Mouse (Mus musculus): ENCODE data around the gene AC140267.1. TPM values are rescaled to one million over a fixed set of nuclear protein-coding genes. Genes with fewer than 3 reads are reported as not detected.
A peak's percentile ranks its signal among the peaks of the same experiment; 100 is the strongest.

The AC140267.1 gene
- total RNA-seq, 2 experiments from 2014 or later, result 18.7 to 25.4 TPM

DNA sequence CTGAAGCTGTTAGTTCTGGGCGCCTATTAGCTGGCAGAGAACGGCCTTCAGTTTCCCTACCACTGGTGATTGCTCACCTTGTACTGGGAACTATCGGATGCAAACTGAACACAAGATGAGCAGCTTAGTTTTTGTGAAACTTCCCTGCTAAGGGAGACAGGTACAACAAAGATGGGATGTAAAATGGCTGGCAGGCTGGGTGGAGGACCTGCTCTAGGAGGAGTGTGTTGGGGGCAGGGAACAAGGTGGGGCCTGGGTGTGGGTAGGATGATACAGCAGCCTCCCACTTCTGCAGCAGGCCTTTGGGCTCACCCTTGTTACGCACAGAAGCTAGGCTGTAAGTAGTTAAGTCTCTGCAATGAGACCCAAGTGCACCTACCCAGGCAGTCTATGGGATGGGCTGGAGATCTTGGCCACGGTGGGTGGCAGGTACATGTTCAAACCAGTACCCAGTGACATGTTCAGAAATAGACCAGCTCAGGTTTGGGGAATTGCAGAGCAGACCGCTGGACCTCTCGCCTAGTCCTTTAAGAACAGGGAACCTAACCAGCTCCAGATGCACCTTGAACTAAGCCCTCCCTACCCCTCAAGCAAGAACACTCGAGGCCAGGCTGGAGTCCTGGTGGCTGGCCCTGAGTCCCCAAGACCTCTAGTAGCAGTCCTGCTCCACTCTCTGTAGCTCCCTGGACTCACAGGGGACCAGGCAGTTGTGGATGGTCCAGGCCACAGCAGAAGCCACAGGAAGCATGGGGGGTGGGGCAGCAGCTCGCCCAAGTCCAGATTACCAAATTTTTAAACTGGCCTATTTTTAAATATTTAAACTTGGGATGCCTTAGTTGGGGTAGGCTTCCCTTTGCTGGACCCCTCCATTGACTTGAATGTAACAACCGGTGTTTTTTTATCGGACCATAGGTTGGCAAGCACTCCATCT is 22.9 kb downstream of the AC140267.1 start:
- no peak for DNase-seq (ENCODE audit: low spot score in 2 of 2)
- intact Hi-C loops (cut with DNase I), result no loop called here

DNA sequence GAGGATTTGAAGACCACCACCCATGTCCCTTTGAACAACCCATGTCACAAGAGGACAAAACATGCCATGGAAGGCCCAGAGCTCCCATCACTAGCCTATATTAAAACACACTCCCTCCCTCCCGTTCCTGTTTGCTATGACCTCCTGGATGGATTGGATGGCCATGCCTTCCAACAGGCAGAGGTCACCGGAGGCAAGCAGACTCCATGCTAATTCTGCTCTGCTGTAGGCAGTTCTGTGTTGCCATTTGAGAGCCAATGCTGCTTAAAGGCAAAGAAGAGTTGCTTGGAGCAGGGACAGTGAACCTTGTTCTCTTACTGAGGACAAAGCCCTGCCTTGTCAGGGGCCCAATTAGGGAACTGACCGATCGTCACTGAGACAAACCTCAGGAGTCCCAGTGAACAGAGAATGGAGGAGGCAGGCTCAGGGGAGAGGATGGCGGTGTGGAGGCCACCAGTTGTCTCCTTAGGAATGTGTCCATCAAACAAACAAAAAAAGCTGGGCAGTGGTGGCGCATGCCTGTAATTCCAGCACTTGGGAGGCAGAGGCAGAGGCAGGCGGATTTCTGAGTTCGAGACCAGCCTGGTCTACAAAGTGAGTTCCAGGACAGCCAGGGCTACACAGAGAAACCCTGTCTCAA is 23.9 kb downstream of the AC140267.1 start:
- intact Hi-C loops (cut with DNase I), result no loop called here
- no peak for DNase-seq (ENCODE audit: low spot score in 2 of 2)

DNA sequence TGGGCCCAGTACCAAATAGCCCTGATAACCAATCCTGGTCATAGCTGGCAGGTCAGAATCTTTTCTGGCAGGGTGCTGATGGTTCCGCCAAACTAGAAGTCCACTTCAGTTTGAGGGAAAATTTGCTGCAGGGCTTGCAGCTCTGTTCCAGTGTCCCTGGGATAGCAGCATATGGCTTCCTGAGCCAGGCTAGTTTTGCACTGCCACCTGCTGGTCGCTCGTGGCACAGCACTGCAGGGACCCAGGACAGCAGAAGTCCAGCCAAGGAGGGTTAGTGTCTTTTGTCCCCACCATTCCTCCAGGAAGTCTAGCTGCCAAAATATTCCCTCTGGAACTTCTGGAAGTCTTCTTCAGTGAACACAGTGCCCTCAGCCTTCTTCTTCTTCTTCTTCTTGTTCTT is 25.0 kb downstream of the AC140267.1 start:
- peak; percentile 82 to 88 for DNase-seq (ENCODE audit: low spot score in 2 of 2)
- intact Hi-C loops (cut with DNase I), result no loop called here

DNA sequence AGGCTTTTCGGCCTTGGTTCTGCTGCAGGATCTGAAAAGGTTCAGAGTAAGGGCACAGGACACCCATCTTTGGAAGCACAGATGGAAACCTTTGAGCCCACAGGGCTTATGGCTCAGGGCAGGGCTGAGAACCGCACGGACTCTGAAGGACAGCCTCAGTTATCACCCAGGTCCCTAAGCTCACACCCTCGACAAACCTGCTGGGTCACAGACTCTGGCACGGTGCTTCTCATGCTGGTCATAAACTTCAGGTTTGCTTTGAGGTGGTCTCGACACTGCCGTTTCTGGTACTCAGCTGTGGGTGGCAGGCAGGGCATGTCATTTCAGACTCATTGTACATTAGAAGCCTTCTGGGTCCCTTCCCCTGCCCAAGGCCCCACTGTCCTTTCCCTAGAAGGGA is 25.5 kb downstream of the AC140267.1 start:
- intact Hi-C loops (cut with DNase I), result no loop called here

DNA sequence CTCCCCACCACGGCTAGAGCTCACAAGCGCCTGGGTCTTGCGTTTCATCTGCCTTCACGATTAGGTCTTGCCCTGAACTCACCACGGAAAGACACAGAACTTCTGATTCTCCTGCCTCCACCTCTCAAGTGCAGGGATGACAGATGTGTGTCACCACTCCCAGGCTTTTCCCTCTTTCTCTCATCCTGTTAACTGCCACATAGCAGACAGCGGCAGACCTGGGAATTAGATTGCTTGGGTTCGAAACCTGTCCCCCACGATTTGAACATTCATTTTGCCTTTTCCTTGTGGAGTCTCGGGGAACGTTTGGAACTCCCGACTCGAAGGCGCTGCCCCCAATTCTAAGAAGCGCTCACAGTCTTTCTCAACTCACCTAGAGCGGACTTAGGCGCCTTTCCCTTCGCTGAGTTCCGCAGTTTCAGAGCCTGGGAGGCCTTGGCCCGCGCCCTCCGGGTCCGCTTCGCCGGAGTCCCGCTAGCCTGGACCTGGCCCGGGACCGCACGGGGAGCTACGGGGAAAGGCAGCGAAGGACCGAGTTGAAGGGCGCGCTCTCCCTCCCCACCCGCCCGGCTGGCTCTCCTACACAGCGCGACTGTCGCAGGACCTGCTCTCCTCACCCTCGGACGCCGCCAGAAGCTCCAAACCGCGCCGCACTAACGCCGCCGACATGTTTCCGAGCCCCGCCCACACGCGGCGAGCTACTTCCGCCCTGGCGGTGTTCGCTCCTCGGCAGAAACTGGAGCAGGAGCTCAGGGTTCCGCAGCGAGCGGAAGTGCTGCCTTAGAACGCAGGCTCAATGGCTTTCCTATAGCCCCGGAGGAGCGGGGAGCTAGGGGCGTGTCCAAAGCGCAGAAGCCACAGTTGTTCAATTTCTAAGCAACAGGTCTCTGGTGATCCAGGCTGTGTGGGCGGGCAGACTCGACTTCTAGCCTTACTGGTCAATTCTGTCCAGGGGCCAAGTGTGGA is 28.3 kb downstream of the AC140267.1 start, which contains the start of gene Rps19bp1:
TSS of gene Rps19bp1 (minus strand) at position 706 of the 966 bp plus-strand sequence.
- intact Hi-C loops (cut with DNase I), result loop anchor here (2.0 kb wide), 1 partner anchor 441 kb away; no protein-coding TSS in a partner anchor
- peak; percentile 90 to 91 for DNase-seq (ENCODE audit: low spot score in 2 of 2)

More for the DNA sequence above, 25.5 kb downstream of the AC140267.1 start:
- no peak for DNase-seq (ENCODE audit: low spot score in 2 of 2)

GRCm38 (mm10) chr15:80266281-80266680 is 30.6 kb downstream of the AC140267.1 start:
- intact Hi-C loops (cut with DNase I), result loop anchor here (2.0 kb wide), 1 partner anchor 431 kb away; no protein-coding TSS in a partner anchor
- DNase-seq (ENCODE audit: low spot score in 2 of 2), result peak; percentile 91 to 92

DNA sequence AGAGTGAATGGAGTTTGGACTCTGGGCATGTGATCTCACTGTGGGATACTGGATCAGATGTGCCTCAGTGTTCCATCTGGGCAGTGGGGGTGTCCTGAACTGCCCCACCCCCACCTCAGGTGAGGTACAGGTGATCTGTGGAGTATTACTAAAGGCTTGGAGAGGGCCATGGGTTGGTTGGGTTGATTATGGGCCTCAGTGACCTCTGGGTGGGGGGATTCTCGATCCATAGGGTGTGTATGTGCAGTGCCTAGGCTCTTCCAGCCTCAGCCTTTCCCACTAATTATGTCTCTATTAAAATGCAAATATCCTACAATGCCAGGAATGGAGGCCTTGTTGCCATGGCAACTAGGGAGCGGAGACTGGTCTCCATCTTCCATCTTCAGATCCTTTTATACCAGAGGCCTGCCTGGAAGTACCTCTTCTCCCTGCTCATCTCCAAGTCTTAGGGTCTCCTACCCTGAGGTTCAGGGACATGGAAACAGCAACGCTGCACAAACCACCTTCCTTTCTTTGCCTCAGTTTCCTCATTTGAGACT is 36.3 kb downstream of the AC140267.1 start:
- intact Hi-C loops (cut with DNase I), result no loop called here
- no peak for DNase-seq (ENCODE audit: low spot score in 2 of 2)

DNA sequence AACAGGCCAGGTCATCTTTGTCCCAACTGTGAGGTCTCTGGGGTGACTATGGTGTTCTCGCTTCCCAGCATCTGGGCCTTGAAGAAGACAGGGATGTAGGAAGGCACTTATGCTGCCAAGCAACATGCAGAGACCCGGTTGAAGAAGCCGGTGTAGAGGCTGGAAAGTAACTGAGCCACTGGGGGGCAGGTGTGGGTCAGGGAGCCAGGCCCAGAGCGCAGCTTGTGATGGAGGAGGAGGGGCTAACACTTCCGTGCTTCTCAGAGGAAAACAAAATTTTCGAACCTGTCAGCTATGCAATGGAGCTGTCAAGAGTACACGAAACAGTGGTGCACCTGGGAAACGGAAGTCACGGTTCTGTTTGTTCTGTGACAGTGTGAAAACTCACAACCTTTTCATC is 41.5 kb downstream of the AC140267.1 start:
- no peak for DNase-seq (ENCODE audit: low spot score in 2 of 2)
- intact Hi-C loops (cut with DNase I), result no loop called here

GRCm38 (mm10) chr15:80277625-80278024 is 42.0 kb downstream of the AC140267.1 start:
- intact Hi-C loops (cut with DNase I), result no loop called here
- no peak for DNase-seq (ENCODE audit: low spot score in 2 of 2)

- intact Hi-C loops (cut with DNase I), result no loop called here
- DNase-seq (ENCODE audit: low spot score in 2 of 2), result peak; percentile 83 to 86
Observed at GRCm38 (mm10) chr15:80278121-80278759, 42.6 kb downstream of the AC140267.1 start.

DNA sequence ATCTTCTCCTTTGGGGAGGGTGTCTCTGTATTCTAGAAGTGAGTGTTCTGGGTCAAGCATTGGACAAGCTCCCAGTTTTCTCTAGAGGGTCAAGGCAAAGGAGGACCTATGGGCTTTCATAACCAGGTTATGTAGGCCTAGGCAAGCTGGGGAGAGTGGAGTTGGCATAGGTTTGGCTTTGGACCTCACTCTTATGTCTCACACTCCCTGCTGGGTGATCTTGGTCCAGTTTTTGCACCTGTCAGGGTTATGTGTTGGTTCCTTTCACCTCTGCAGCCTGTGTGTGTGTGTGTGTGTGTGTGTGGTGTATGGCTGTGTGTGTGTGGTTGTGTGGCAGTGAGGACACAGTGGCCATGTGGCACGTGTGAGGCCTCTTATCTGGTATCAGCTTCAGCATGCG is 43.4 kb downstream of the AC140267.1 start:
- no peak for DNase-seq (ENCODE audit: low spot score in 2 of 2)
- intact Hi-C loops (cut with DNase I), result no loop called here

GRCm38 (mm10) chr15:80280646-80281045 is 45.0 kb downstream of the AC140267.1 start:
- peak; percentile 62 to 64 for DNase-seq (ENCODE audit: low spot score in 2 of 2)
- intact Hi-C loops (cut with DNase I), result loop anchor here (5.0 to 10.0 kb wide), 2 partner anchors 204 to 352 kb away; no protein-coding TSS in a partner anchor

Other genes starting within 250 kb of the AC140267.1 start
- gene Pdgfb, start 220.9 kb upstream of the AC140267.1 start, total RNA-seq (2021), result 10 to 100 TPM; 41.9 to 42.8 TPM
- 100 to 1,000 TPM; 534 to 540 TPM for gene Syngr1, start 144.5 kb upstream of the AC140267.1 start, total RNA-seq (2021)
- 100 to 1,000 TPM; 449 to 461 TPM for gene Rpl3, start 144.0 kb upstream of the AC140267.1 start, total RNA-seq (2021)
- 10 to 100 TPM; 26.2 to 27.8 TPM for gene Tab1, start 102.7 kb upstream of the AC140267.1 start, total RNA-seq (2021)
- gene Mgat3, start 62.1 kb upstream of the AC140267.1 start, total RNA-seq (2021), result 100 to 1,000 TPM; 109 to 110 TPM
- 10 to 100 TPM; 30.7 to 31.4 TPM for gene Mief1, start 1.8 kb upstream of the AC140267.1 start, total RNA-seq (2021)
- 10 to 100 TPM; 93.4 TPM for gene Atf4, start 19.3 kb downstream of the AC140267.1 start, total RNA-seq (2021)
- 10 to 100 TPM; 41.9 to 42.6 TPM for gene Rps19bp1, start 28.5 kb downstream of the AC140267.1 start, total RNA-seq (2021)
- gene Cacna1i, start 51.4 kb downstream of the AC140267.1 start, total RNA-seq (2021), result 100 to 1,000 TPM in 1 of 2 experiments, 10 to 100 TPM in 1; 85.0 to 100 TPM